Mouse (Mus musculus): ENCODE measurements around the gene Tmcc2. TPM values are rescaled to one million over a fixed set of nuclear protein-coding genes. Genes with fewer than 3 reads are reported as not detected.
A peak's percentile ranks its signal among the peaks of the same experiment; 100 is the strongest.

The Tmcc2 gene
- 11.8 and 99.6 TPM in 2 replicates for total RNA-seq (2014; fragmentation: Nextera tagmentation)
- total RNA-seq (2017): 6.7 and 7.9 TPM in 2 replicates
- polyA plus RNA-seq (2012): 14.9 and 18.3 TPM in 2 replicates

DNA sequence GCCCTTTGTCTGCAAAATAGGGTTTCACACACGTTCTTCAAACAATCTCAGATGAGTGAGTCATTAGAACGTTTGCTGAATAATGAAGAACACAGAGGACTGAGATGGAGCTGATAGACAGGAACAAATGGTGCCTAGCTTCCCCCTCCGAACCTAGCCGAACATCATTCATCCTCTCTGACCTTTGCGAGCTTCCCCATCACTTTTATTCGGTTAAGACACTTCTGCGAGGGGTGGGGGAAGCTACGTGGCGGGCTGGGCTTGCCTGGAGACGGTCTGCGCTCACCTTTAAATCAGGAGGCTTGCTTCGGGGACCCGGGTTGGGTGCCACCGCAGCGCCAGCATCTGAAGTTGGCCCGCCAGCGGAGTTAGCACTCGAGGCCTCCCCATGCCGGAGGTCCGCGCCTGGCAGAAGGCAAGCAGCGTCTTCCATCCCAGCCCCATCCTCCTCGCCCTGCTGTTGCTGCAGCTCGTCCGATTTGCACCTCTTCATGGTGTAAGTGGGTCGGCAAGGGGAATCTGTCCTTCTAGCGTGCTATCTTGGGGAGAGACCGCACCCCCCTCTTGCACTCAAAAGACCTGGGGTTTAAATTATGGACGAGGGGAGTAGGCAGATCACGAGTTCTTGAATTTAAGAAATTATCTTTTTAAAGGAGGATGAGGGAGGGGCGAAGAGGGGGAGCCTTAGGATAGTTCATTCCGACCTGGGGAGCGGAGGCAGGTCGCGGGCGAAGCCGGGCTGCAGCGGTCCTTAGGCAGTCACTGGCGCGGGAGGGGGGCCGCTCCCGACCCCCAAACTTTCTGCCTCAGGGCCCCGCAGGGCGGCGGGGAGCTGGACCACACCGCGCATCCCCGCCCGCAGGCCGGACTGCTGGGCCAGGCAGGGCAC, at the start of gene Tmcc2:
Gene Tmcc2, minus strand, starts transcription at position 591 of the 889 bp plus-strand sequence.
- H3K27me3 ChIP-seq (ENCODE audit: insufficient read depth, low read length): peaks cover 22% of the 10 kb centered on the region

DNA sequence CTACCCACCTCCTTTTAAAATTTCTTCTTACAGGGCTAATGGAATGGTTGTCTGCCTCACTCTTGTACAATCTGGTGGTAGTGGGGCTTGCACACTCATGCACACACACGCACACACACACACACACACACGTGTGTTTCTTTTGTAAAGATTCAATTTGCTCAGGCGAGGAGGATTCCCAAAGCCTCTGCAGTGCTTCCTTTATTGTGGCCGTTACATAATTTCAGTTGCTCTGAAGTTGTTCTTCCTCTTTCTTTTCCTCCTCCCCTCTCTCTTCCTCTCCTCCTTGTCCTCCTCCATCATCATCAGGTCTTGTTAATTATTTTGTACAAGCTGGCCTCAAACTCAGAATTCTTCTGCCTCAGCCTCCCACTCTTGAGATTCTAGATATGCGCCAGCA, 46.3 kb upstream of the Tmcc2 start:
- TF ChIP-seq TAL1 (conservative IDR thresholded peaks at IDR 0.05; ENCODE audit: low read depth, low read length): no peak
- TF ChIP-seq CTCF (IDR thresholded peaks at IDR 0.05; ENCODE audit: low read depth, low read length): no peak
- TF ChIP-seq POLR2AphosphoS5 (IDR thresholded peaks at IDR 0.05; ENCODE audit: insufficient replicate concordance, low read depth, low read length): no peak
- no peak for TF ChIP-seq GATA1 (IDR thresholded peaks at IDR 0.05; ENCODE audit: borderline replicate concordance, low read length)
- TF ChIP-seq GATA2 (IDR thresholded peaks at IDR 0.05; ENCODE audit: borderline replicate concordance, low read depth, low read length): no peak
- Histone ChIP-seq H3K9me3 (replicated peaks) (no peaks in the 10 kb centered on the region; the same call in 1 of the 2 replicates), H3K27me3 (ENCODE audit: insufficient read depth, low read length) (no peaks in the 10 kb centered on the region), H3K4me1 (ENCODE audit: insufficient read depth, low read depth, low read length) (peaks cover 5% of the 10 kb centered on the region), H3K4me3 (ENCODE audit: low read depth, low read length) (no peak overlapping the region), H3K36me3 (replicated peaks) (peaks cover 45% of the 10 kb centered on the region)
- no peak for DNase-seq (ENCODE audit: low spot score)
- ATAC-seq (ENCODE audit: extremely low read depth, insufficient number of reproducible peaks, low FRiP score, poor library complexity, severe bottlenecking): no peak

More for the DNA sequence above, at the start of gene Tmcc2:
- no peak for DNase-seq (ENCODE audit: low spot score)
- Histone ChIP-seq H3K9me3 (replicated peaks) (no peaks in the 10 kb centered on the region), H3K4me3 (ENCODE audit: low read depth, low read length) (peak within 1 kb of the TSS; percentile 73), H3K36me3 (replicated peaks) (peaks cover 7% of the 10 kb centered on the region), H3K4me1 (ENCODE audit: insufficient read depth, low read depth, low read length) (peaks cover 59% of the 10 kb centered on the region)
- TF ChIP-seq CTCF (IDR thresholded peaks at IDR 0.05; ENCODE audit: low read depth, low read length) (no peak), GATA2 (IDR thresholded peaks at IDR 0.05; ENCODE audit: borderline replicate concordance, low read depth, low read length) (no peak), GATA1 (IDR thresholded peaks at IDR 0.05; ENCODE audit: borderline replicate concordance, low read length) (no peak), POLR2AphosphoS5 (IDR thresholded peaks at IDR 0.05; ENCODE audit: insufficient replicate concordance, low read depth, low read length) (no peak), TAL1 (conservative IDR thresholded peaks at IDR 0.05; ENCODE audit: low read depth, low read length) (no peak)
- no peak for ATAC-seq (ENCODE audit: extremely low read depth, insufficient number of reproducible peaks, low FRiP score, poor library complexity, severe bottlenecking)

DNA sequence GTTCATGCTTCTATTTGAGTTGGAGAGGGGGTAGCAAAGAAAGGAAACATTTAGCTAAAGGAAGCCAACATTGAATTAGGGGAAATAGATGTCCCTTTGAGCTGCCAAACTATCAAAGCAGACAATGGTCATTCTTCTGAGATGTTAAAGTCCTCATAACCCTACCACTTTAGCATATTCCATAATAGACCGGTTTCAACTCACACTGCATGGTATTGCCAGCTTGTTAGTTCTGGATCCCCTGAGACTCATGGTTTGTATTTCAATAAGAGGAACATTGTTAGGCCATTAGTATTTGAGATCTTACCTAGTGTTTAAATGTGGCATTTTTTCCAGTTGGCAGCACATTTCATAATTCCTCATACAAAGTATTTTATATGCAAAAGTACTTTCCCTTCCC, 45.9 kb upstream of the Tmcc2 start:
- H3K9me3 ChIP-seq (replicated peaks): no peaks in the 10 kb centered on the region; the same call in 1 of the 2 replicates
- no peak for DNase-seq (ENCODE audit: low spot score)
- TF ChIP-seq POLR2AphosphoS5 (IDR thresholded peaks at IDR 0.05; ENCODE audit: insufficient replicate concordance, low read depth, low read length): no peak
- no peak for TF ChIP-seq GATA2 (IDR thresholded peaks at IDR 0.05; ENCODE audit: borderline replicate concordance, low read depth, low read length)
- no peak for TF ChIP-seq CTCF (IDR thresholded peaks at IDR 0.05; ENCODE audit: low read depth, low read length)
- no peak for TF ChIP-seq GATA1 (IDR thresholded peaks at IDR 0.05; ENCODE audit: borderline replicate concordance, low read length)
- no peak for TF ChIP-seq TAL1 (conservative IDR thresholded peaks at IDR 0.05; ENCODE audit: low read depth, low read length)
- no peaks in the 10 kb centered on the region for H3K27me3 ChIP-seq (ENCODE audit: insufficient read depth, low read length)
- peaks cover 5% of the 10 kb centered on the region for H3K4me1 ChIP-seq (ENCODE audit: insufficient read depth, low read depth, low read length)
- peaks cover 40% of the 10 kb centered on the region for H3K36me3 ChIP-seq (replicated peaks)
- no peak overlapping the region for H3K4me3 ChIP-seq (ENCODE audit: low read depth, low read length)
- no peak for ATAC-seq (ENCODE audit: extremely low read depth, insufficient number of reproducible peaks, low FRiP score, poor library complexity, severe bottlenecking)

GRCm38 (mm10) chr1:132436320-132436958, 45.4 kb upstream of the Tmcc2 start:
- TF ChIP-seq CTCF (IDR thresholded peaks at IDR 0.05; ENCODE audit: low read depth, low read length): no peak
- TF ChIP-seq TAL1 (conservative IDR thresholded peaks at IDR 0.05; ENCODE audit: low read depth, low read length): no peak
- no peak for TF ChIP-seq POLR2AphosphoS5 (IDR thresholded peaks at IDR 0.05; ENCODE audit: insufficient replicate concordance, low read depth, low read length)
- no peak for TF ChIP-seq GATA1 (IDR thresholded peaks at IDR 0.05; ENCODE audit: borderline replicate concordance, low read length)
- TF ChIP-seq GATA2 (IDR thresholded peaks at IDR 0.05; ENCODE audit: borderline replicate concordance, low read depth, low read length): no peak
- DNase-seq (ENCODE audit: low spot score) (no peak), ATAC-seq (ENCODE audit: extremely low read depth, insufficient number of reproducible peaks, low FRiP score, poor library complexity, severe bottlenecking) (no peak)
- H3K27me3 ChIP-seq (ENCODE audit: insufficient read depth, low read length): no peaks in the 10 kb centered on the region
- H3K36me3 ChIP-seq (replicated peaks): peaks cover 40% of the 10 kb centered on the region
- no peaks in the 10 kb centered on the region; the same call in 1 of the 2 replicates for H3K9me3 ChIP-seq (replicated peaks)
- H3K4me3 ChIP-seq (ENCODE audit: low read depth, low read length): no peak overlapping the region
- peaks cover 5% of the 10 kb centered on the region for H3K4me1 ChIP-seq (ENCODE audit: insufficient read depth, low read depth, low read length)

DNA sequence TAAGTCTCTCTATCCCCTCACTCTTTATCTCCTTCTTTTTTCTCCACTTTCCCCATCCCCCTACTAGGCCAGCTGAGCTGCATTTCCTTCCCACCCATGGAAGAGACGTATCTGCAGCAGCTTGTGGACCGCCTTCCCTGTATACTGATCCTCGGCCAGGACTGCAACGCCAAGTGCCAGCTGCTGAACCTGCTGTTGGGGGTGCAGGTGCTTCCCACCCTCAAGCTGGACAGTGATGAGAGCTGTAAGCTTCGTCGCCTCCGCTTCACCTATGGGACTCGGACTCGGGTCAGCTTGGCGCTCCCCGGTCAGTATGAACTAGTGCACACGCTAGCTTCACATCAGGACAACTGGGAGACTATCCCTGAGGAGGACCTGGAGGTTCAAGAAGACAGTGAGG, 43.0 kb upstream of the Tmcc2 start:
- Histone ChIP-seq H3K9me3 (replicated peaks) (no peaks in the 10 kb centered on the region), H3K4me3 (ENCODE audit: low read depth, low read length) (no peak overlapping the region), H3K36me3 (replicated peaks) (peaks cover 29% of the 10 kb centered on the region), H3K4me1 (ENCODE audit: insufficient read depth, low read depth, low read length) (peaks cover 5% of the 10 kb centered on the region), H3K27me3 (ENCODE audit: insufficient read depth, low read length) (no peaks in the 10 kb centered on the region)
- TF ChIP-seq TAL1 (conservative IDR thresholded peaks at IDR 0.05; ENCODE audit: low read depth, low read length): no peak
- TF ChIP-seq GATA1 (IDR thresholded peaks at IDR 0.05; ENCODE audit: borderline replicate concordance, low read length): no peak
- TF ChIP-seq POLR2AphosphoS5 (IDR thresholded peaks at IDR 0.05; ENCODE audit: insufficient replicate concordance, low read depth, low read length): no peak; the same call in 1 of the 2 replicates
- TF ChIP-seq GATA2 (IDR thresholded peaks at IDR 0.05; ENCODE audit: borderline replicate concordance, low read depth, low read length): no peak
- no peak for TF ChIP-seq CTCF (IDR thresholded peaks at IDR 0.05; ENCODE audit: low read depth, low read length)
- ATAC-seq (ENCODE audit: extremely low read depth, insufficient number of reproducible peaks, low FRiP score, poor library complexity, severe bottlenecking): no peak
- no peak for DNase-seq (ENCODE audit: low spot score)

GRCm38 (mm10) chr1:132433349-132433748, 42.3 kb upstream of the Tmcc2 start:
- H3K36me3 ChIP-seq (replicated peaks): peaks cover 29% of the 10 kb centered on the region
- no peaks in the 10 kb centered on the region for H3K27me3 ChIP-seq (ENCODE audit: insufficient read depth, low read length)
- TF ChIP-seq CTCF (IDR thresholded peaks at IDR 0.05; ENCODE audit: low read depth, low read length) (no peak), TAL1 (conservative IDR thresholded peaks at IDR 0.05; ENCODE audit: low read depth, low read length) (no peak), POLR2AphosphoS5 (IDR thresholded peaks at IDR 0.05; ENCODE audit: insufficient replicate concordance, low read depth, low read length) (no peak), GATA2 (IDR thresholded peaks at IDR 0.05; ENCODE audit: borderline replicate concordance, low read depth, low read length) (no peak), GATA1 (IDR thresholded peaks at IDR 0.05; ENCODE audit: borderline replicate concordance, low read length) (no peak)
- no peak for ATAC-seq (ENCODE audit: extremely low read depth, insufficient number of reproducible peaks, low FRiP score, poor library complexity, severe bottlenecking)
- peaks cover 5% of the 10 kb centered on the region for H3K4me1 ChIP-seq (ENCODE audit: insufficient read depth, low read depth, low read length)
- no peaks in the 10 kb centered on the region for H3K9me3 ChIP-seq (replicated peaks)
- DNase-seq (ENCODE audit: low spot score): no peak
- no peak overlapping the region for H3K4me3 ChIP-seq (ENCODE audit: low read depth, low read length)
